ENCODE assay signal across 8 mouse cellular contexts in genomic region chr13:67843775-67844118, GRCm38 (mm10). TPM values are rescaled to one million over a fixed set of nuclear protein-coding genes. Genes with fewer than 3 reads are reported as not detected.
A peak's percentile ranks its signal among the peaks of the same experiment; 100 is the strongest.
DNase-seq lines count a peak whose midpoint lies in the region; ATAC-seq and TF ChIP-seq lines count a peak whose summit lies in the region.

No protein-coding gene starts in this region.

- H3K4me1 ChIP-seq in kidney, postnatal 0 days (replicated peaks; ENCODE audit: insufficient read depth, low read length) = no peaks in the 10 kb centered on the region
- H3K4me1 ChIP-seq in kidney, adult 2 months (ENCODE audit: control insufficient read depth, insufficient read depth, low read length) = no peaks in the 10 kb centered on the region
- peaks cover 5% of the 10 kb centered on the region; the same call in 1 of the 2 replicates for H3K4me1 ChIP-seq in embryonic facial prominence, embryonic 15.5 days
- no peaks in the 10 kb centered on the region for H3K4me1 ChIP-seq in limb, embryonic 11.5 days (ENCODE audit: control insufficient read depth, insufficient read depth, low read length)
- peaks cover 6% of the 10 kb centered on the region for H3K4me1 ChIP-seq in neural tube, embryonic 13.5 days (replicated peaks)

- intact Hi-C loops in gastrocnemius, postnatal 14 days (cut with DNase I; ENCODE audit: low total_unique reads) = no loop called here

- H3K27me3 ChIP-seq in kidney, postnatal 0 days (ENCODE audit: insufficient read depth, low read length) = no peaks in the 10 kb centered on the region
- H3K27me3 ChIP-seq in kidney, adult 2 months (replicated peaks; ENCODE audit: control insufficient read depth, insufficient read depth, low read length) = no peaks in the 10 kb centered on the region
- no peaks in the 10 kb centered on the region for H3K27me3 ChIP-seq in embryonic facial prominence, embryonic 15.5 days
- H3K27me3 ChIP-seq in limb, embryonic 11.5 days (ENCODE audit: control insufficient read depth, insufficient read depth, low read length) = no peaks in the 10 kb centered on the region
- no peaks in the 10 kb centered on the region for H3K27me3 ChIP-seq in neural tube, embryonic 13.5 days

- no peaks in the 10 kb centered on the region for H3K9me3 ChIP-seq in kidney, postnatal 0 days (replicated peaks; ENCODE audit: low read length)
- H3K9me3 ChIP-seq in embryonic facial prominence, embryonic 15.5 days (replicated peaks) = no peaks in the 10 kb centered on the region
- H3K9me3 ChIP-seq in limb, embryonic 11.5 days (ENCODE audit: control insufficient read depth, low read length) = no peaks in the 10 kb centered on the region
- H3K9me3 ChIP-seq in neural tube, embryonic 13.5 days = no peaks in the 10 kb centered on the region

- 0 out of 2 replicates have a peak overlapping the region, but pooled peaks have one; percentile 22 for H3K4me3 ChIP-seq in kidney, postnatal 0 days (replicated peaks; ENCODE audit: low read depth, low read length)
- no peak overlapping the region; the same call in 1 of the 2 replicates for H3K4me3 ChIP-seq in kidney, adult 2 months (ENCODE audit: insufficient read depth, low read depth, low read length)
- peak overlapping the region; percentile 38 for H3K4me3 ChIP-seq in embryonic facial prominence, embryonic 15.5 days (replicated peaks)
- H3K4me3 ChIP-seq in limb, embryonic 11.5 days (ENCODE audit: low read depth, low read length) = no peak overlapping the region; the same call in 1 of the 2 replicates
- H3K4me3 ChIP-seq in neural tube, embryonic 13.5 days = peak overlapping the region; percentile 37

- H3K36me3 ChIP-seq in kidney, postnatal 0 days (ENCODE audit: insufficient read depth, low read length) = no peaks in the 10 kb centered on the region
- H3K36me3 ChIP-seq in kidney, adult 2 months (ENCODE audit: control insufficient read depth, insufficient read depth, low read length) = no peaks in the 10 kb centered on the region
- H3K36me3 ChIP-seq in embryonic facial prominence, embryonic 15.5 days = no peaks in the 10 kb centered on the region
- H3K36me3 ChIP-seq in limb, embryonic 11.5 days (ENCODE audit: control insufficient read depth, insufficient read depth, low read length) = no peaks in the 10 kb centered on the region
- H3K36me3 ChIP-seq in neural tube, embryonic 13.5 days = no peaks in the 10 kb centered on the region

- peak; percentile 25; the same call in 1 of the 2 replicates for ATAC-seq in kidney, postnatal 0 days (replicated peaks; ENCODE audit: low FRiP score, low read depth)
- ATAC-seq in embryonic facial prominence, embryonic 15.5 days (ENCODE audit: insufficient number of reproducible peaks, low FRiP score, low TSS enrichment, low read depth) = no peak
- no peak for ATAC-seq in limb, embryonic 11.5 days (ENCODE audit: insufficient number of reproducible peaks, low FRiP score, low TSS enrichment, low read depth)
- ATAC-seq in neural tube, embryonic 13.5 days (ENCODE audit: low read depth) = peak; percentile 64

- 43% methylated on average over 6 of the region's 6 CpGs for WGBS in kidney, postnatal 0 days
- 49% methylated on average over 6 of the region's 6 CpGs for WGBS in kidney, adult 2 months
- WGBS in embryonic facial prominence, embryonic 15.5 days = 37% methylated on average over 6 of the region's 6 CpGs
- 54% methylated on average over 6 of the region's 6 CpGs for WGBS in limb, embryonic 11.5 days
- WGBS in neural tube, embryonic 13.5 days = 48% methylated on average over 6 of the region's 6 CpGs

- DNase-seq in kidney, postnatal 0 days (ENCODE audit: low spot score) = no peak
- no peak for DNase-seq in kidney, adult 2 months
- no peak for DNase-seq in limb, embryonic 11.5 days (ENCODE audit: low spot score)
- DNase-seq in gastrocnemius, postnatal 14 days = no peak
- no peak for DNase-seq in thymus, postnatal 36 days
- no peak for DNase-seq in ovary, postnatal 14 days (ENCODE audit: low spot score)

- peak overlapping the region; percentile 40; the same call in 1 of the 2 replicates for H3K9ac ChIP-seq in kidney, postnatal 0 days (ENCODE audit: low read depth, low read length)
- peak overlapping the region; percentile 26; the same call in 1 of the 2 replicates for H3K9ac ChIP-seq in embryonic facial prominence, embryonic 15.5 days
- H3K9ac ChIP-seq in limb, embryonic 11.5 days (ENCODE audit: low read length) = peak overlapping the region; percentile 50
- H3K9ac ChIP-seq in neural tube, embryonic 13.5 days = peak overlapping the region; percentile 58

- H3K27ac ChIP-seq in kidney, postnatal 0 days = no peak overlapping the region
- no peak overlapping the region for H3K27ac ChIP-seq in kidney, adult 2 months (ENCODE audit: insufficient read depth, low read depth, low read length)
- no peak overlapping the region for H3K27ac ChIP-seq in embryonic facial prominence, embryonic 15.5 days (replicated peaks)
- no peak overlapping the region for H3K27ac ChIP-seq in limb, embryonic 11.5 days (replicated peaks; ENCODE audit: low read depth, low read length)
- no peak overlapping the region for H3K27ac ChIP-seq in neural tube, embryonic 13.5 days (replicated peaks)

- H3K4me2 ChIP-seq in kidney, postnatal 0 days (ENCODE audit: low read length) = peak overlapping the region; percentile 58
- peak overlapping the region; percentile 52 for H3K4me2 ChIP-seq in embryonic facial prominence, embryonic 15.5 days (replicated peaks)
- peak overlapping the region; percentile 32 for H3K4me2 ChIP-seq in limb, embryonic 11.5 days (ENCODE audit: low read depth, severe bottlenecking)
- peak overlapping the region; percentile 56 for H3K4me2 ChIP-seq in neural tube, embryonic 13.5 days

- no peak for TF ChIP-seq POLR2A in kidney, adult 2 months (IDR thresholded peaks at IDR 0.05; ENCODE audit: low read depth, low read length)

- no peak for TF ChIP-seq CTCF in kidney, postnatal 0 days (IDR thresholded peaks at IDR 0.05; ENCODE audit: low read depth)
- no peak for TF ChIP-seq CTCF in kidney, adult 2 months (conservative IDR thresholded peaks at IDR 0.05; ENCODE audit: insufficient read depth, insufficient read length, low read depth, low read length)

RNA-seq across cellular contexts. Expression of gene Gm10037, which starts 12.8 kb away (rescaled TPM):
- 2.2 and 2.5 TPM in 2 replicates for polyA plus RNA-seq in kidney, postnatal 0 days (2015; fragmentation: Nextera tagmentation; extraction: Ambion mirVana)
- 1.9 and 2.5 TPM in 2 replicates for polyA plus RNA-seq in kidney, adult 2 months (2012; rRNA removed)
- polyA plus RNA-seq in embryonic facial prominence, embryonic 15.5 days (2015; fragmentation: Nextera tagmentation; extraction: Ambion mirVana) = 3.3 and 4.7 TPM in 2 replicates
- polyA plus RNA-seq in limb, embryonic 11.5 days (2014; fragmentation: Nextera tagmentation; extraction: Ambion mirVana) = 2.7 and 2.9 TPM in 2 replicates
- polyA plus RNA-seq in neural tube, embryonic 13.5 days (2015; fragmentation: Nextera tagmentation; extraction: Ambion mirVana) = 6.5 and 8.7 TPM in 2 replicates
- total RNA-seq in gastrocnemius, postnatal 14 days (2021) = under 1 TPM in 1 of 2 experiments, not detected in 1; 0.43 TPM

RNA-seq across cellular contexts. Expression of gene BC048507, which starts 19.4 kb away (rescaled TPM):
- polyA plus RNA-seq in kidney, postnatal 0 days (2015; fragmentation: Nextera tagmentation; extraction: Ambion mirVana) = not detected in 2 replicates
- polyA plus RNA-seq in kidney, adult 2 months (2012; rRNA removed) = not detected in 2 replicates
- not detected in 2 replicates for polyA plus RNA-seq in embryonic facial prominence, embryonic 15.5 days (2015; fragmentation: Nextera tagmentation; extraction: Ambion mirVana)
- polyA plus RNA-seq in limb, embryonic 11.5 days (2014; fragmentation: Nextera tagmentation; extraction: Ambion mirVana) = not detected in 2 replicates
- not detected in 2 replicates for polyA plus RNA-seq in neural tube, embryonic 13.5 days (2015; fragmentation: Nextera tagmentation; extraction: Ambion mirVana)
- not detected for total RNA-seq in gastrocnemius, postnatal 14 days (2021)

RNA-seq across cellular contexts. Expression of gene Zfp273, which starts 30.2 kb away (rescaled TPM):
- 6.9 and 7.1 TPM in 2 replicates for polyA plus RNA-seq in kidney, postnatal 0 days (2015; fragmentation: Nextera tagmentation; extraction: Ambion mirVana)
- polyA plus RNA-seq in kidney, adult 2 months (2012; rRNA removed) = 0.61 and 1.1 TPM in 2 replicates
- polyA plus RNA-seq in embryonic facial prominence, embryonic 15.5 days (2015; fragmentation: Nextera tagmentation; extraction: Ambion mirVana) = 7.2 and 8.3 TPM in 2 replicates
- polyA plus RNA-seq in limb, embryonic 11.5 days (2014; fragmentation: Nextera tagmentation; extraction: Ambion mirVana) = 7.5 and 8.0 TPM in 2 replicates
- polyA plus RNA-seq in neural tube, embryonic 13.5 days (2015; fragmentation: Nextera tagmentation; extraction: Ambion mirVana) = 12.8 TPM in 2 replicates
- 1 to 10 TPM in 1 of 2 experiments, under 1 TPM in 1; 0.93 to 1.9 TPM for total RNA-seq in gastrocnemius, postnatal 14 days (2021)

Comparison
In these comparisons a context has a peak if more than half of its experiments do, and no peak if none do; other contexts are left out.
1. H3K4me3 ChIP-seq: peak in kidney, postnatal 0 days (single experiment), embryonic facial prominence, embryonic 15.5 days (single experiment) and neural tube, embryonic 13.5 days (single experiment); none in kidney, adult 2 months (single experiment) and limb, embryonic 11.5 days (single experiment).
2. ATAC-seq: peak in kidney, postnatal 0 days (single experiment) and neural tube, embryonic 13.5 days (single experiment); none in embryonic facial prominence, embryonic 15.5 days (single experiment) and limb, embryonic 11.5 days (single experiment).
3. Peak in every context shown above with its lines, with median percentiles within 50 percentile points of each other: H3K4me2 ChIP-seq and H3K9ac ChIP-seq.